Mouse (Mus musculus) kidney, adult 2 months (tissue): Measurements from ENCODE around the gene Gimap1.

Experiments used
- CTCF ChIP-seq: fragments of 200-500 bp; conservative IDR thresholded peaks from 2 replicates; pipeline ENCODE4 v1.5.1; 2011; ENCODE audit warnings: low read depth, mild to moderate bottlenecking, control low read depth, low read length, moderate library complexity, mixed read lengths; ENCODE audit not compliant: insufficient read depth, insufficient read length
- POLR2A ChIP-seq: fragments of 200-500 bp; IDR thresholded peaks from one replicate; pipeline ENCODE4 v1.6.1; 2011; ENCODE audit warnings: low read depth, low read length, control low read depth

GRCm38 (mm10) chr6:48698066-48698856, 40.6 kb upstream of the Gimap1 start:
- TF ChIP-seq POLR2A: no peak
- no peak for TF ChIP-seq CTCF
